Mouse (Mus musculus): ENCODE measurements around the gene 4930564D02Rik. TPM values are rescaled to one million over a fixed set of nuclear protein-coding genes. Genes with fewer than 3 reads are reported as not detected.

The 4930564D02Rik gene
- not detected for total RNA-seq (2023)

GRCm38 (mm10) chr3:105066544-105066943, at the start of gene 4930564D02Rik:
4930564D02Rik (plus strand) TSS chr3:105066844.

GRCm38 (mm10) chr3:105052937-105053697, 13.5 kb upstream of the 4930564D02Rik start, which contains the start of gene Cttnbp2nl:
Cttnbp2nl (minus strand) TSS chr3:105053146.

Other genes starting within 250 kb of the 4930564D02Rik start
- 10 to 100 TPM; 28.1 to 32.9 TPM for gene Mov10, start 248.3 kb upstream of the 4930564D02Rik start, total RNA-seq (2023)
- 10 to 100 TPM; 20.2 to 20.5 TPM for gene St7l, start 202.8 kb upstream of the 4930564D02Rik start, total RNA-seq (2023)
- gene Capza1, start 202.3 kb upstream of the 4930564D02Rik start, total RNA-seq (2023): 100 to 1,000 TPM; 172 to 182 TPM
- gene Wnt2b, start 104.9 kb upstream of the 4930564D02Rik start, total RNA-seq (2023): not detected
- under 1 TPM in 1 of 2 experiments, not detected in 1; 0.15 TPM for gene Cttnbp2nl, start 13.7 kb upstream of the 4930564D02Rik start, total RNA-seq (2023)

Data from B cell, adult 67 days (primary cell).